Mouse (Mus musculus): ENCODE data around the gene Psma6.

DNA sequence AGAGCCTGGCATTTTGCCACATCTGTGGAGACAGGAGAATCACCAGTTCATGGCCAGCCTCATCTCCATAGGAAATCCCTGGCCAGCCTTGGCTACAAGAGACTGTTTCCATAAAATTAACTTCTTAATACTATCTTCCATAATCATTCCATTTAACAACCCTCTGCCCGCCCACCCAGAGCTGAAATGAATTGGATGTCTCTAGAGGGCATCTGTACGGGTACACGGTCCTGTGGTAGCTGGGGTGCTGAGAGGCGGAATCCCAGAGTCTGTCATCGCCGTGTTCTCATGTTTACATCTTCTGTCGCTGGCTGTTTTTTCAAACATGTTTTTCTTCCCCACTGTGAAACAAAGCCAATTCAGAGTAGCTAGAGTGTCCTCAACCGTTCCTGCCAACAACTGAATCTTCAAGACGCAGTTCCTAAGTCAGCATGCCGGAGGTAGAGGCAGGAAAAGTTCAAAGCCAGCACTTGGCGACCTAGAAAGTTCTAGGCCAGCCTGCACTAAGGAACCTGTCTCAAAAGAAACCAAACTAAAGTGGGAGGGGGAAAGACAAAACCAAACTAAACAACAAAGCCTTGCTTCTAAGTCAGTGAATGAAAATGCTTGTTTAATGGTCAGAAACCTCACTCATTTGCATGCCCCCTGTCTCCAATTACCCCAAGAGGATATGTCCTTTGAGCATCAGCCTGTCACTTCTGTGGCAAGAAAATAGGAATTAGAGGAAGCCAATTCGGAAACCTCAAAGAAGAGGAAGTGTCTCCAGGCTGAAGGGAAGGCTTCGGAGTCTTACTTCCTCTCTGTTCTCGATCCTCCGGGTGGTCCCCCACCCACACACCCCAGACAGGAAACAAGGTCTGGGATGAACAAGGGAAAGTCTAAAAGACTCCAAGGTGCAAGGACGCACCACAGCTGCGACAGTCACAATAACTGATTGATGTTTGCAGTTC, 5.4 kb downstream of the Psma6 start:
- TF ChIP-seq USF1 (IDR thresholded peaks at IDR 0.05; ENCODE audit: low read depth) (no peak), MAX (IDR thresholded peaks at IDR 0.05) (no peak), CTCF (IDR thresholded peaks at IDR 0.05; ENCODE audit: control insufficient read depth, insufficient read depth, insufficient read length) (no peak), MYOG (IDR thresholded peaks at IDR 0.05; ENCODE audit: control insufficient read depth, extremely low read depth, insufficient read length) (no peak), MYOD1 (IDR thresholded peaks at IDR 0.05; ENCODE audit: control insufficient read depth, insufficient read length, low read depth) (no peak)

Measured in C2C12 (cell line).